Mouse (Mus musculus) neural tube, embryonic 13.5 days (tissue): ENCODE data around the gene Tmem132b. TPM values are rescaled to one million over a fixed set of nuclear protein-coding genes. Genes with fewer than 3 reads are reported as not detected.

ENCODE experiments used
- ATAC-seq: fragments of 200-750 bp; cut with Nextera tagmentation; 2 replicates; pipeline ENCODE4 v1.8.0; 2017; ENCODE audit warnings: low read depth, mild to moderate bottlenecking, moderate TSS enrichment, moderate library complexity
- H3K27ac ChIP-seq: fragments of 300-500 bp; sonication (generic); replicated peaks from 2 replicates; pipeline ENCODE4 v1.5.1; 2015; ENCODE audit warnings: moderate library complexity, mild to moderate bottlenecking, inconsistent platforms
- H3K27me3 ChIP-seq: fragments of 300-500 bp; sonication (generic); 2 replicates; pipeline ENCODE4 v1.6.1; 2015; ENCODE audit warnings: mild to moderate bottlenecking, inconsistent platforms
- H3K36me3 ChIP-seq: fragments of 300-500 bp; sonication (generic); 2 replicates; pipeline ENCODE4 v1.6.1; 2015; ENCODE audit warnings: mild to moderate bottlenecking, inconsistent platforms
- H3K4me1 ChIP-seq: fragments of 300-500 bp; sonication (generic); replicated peaks from 2 replicates; pipeline ENCODE4 v1.6.1; 2015; ENCODE audit warnings: inconsistent platforms
- H3K4me2 ChIP-seq: fragments of 300-500 bp; sonication (generic); 2 replicates; pipeline ENCODE4 v1.6.1; 2015; ENCODE audit warnings: inconsistent platforms, mild to moderate bottlenecking, moderate library complexity
- H3K4me3 ChIP-seq: fragments of 300-500 bp; sonication (generic); 2 replicates; pipeline ENCODE4 v1.5.1; 2015; ENCODE audit warnings: mild to moderate bottlenecking, inconsistent platforms
- H3K9ac ChIP-seq: fragments of 300-500 bp; sonication (generic); 2 replicates; pipeline ENCODE4 v1.6.1; 2015; ENCODE audit warnings: moderate library complexity, mild to moderate bottlenecking, inconsistent platforms
- H3K9me3 ChIP-seq: fragments of 300-500 bp; sonication (generic); 2 replicates; pipeline ENCODE4 v1.6.1; 2016; ENCODE audit warnings: inconsistent platforms
- WGBS: fragments of 180-500 bp; shearing (Covaris S2); methylation state at CpG from one replicate; pipeline ENCODE4 v1.1.7; 2015; 5-methylcytosine and 5-hydroxymethylcytosine counted together
- polyA plus RNA-seq: library from polyadenylated mRNA; unstranded; fragments of >200 nt; fragmentation: Nextera tagmentation; extraction: Ambion mirVana; gene quantifications from 2 replicates; pipeline ENCODE4 v1.2.1, GENCODE M21; 2015

The Tmem132b gene
- polyA plus RNA-seq, 1 experiment from 2014 or later = 3.0 TPM

- H3K36me3 ChIP-seq = peaks cover 28% of the 10 kb centered on the region
- H3K9me3 ChIP-seq = no peaks in the 10 kb centered on the region
- no peaks in the 10 kb centered on the region for H3K27me3 ChIP-seq
- H3K9ac ChIP-seq = no peak overlapping the region
- no peak overlapping the region for H3K4me3 ChIP-seq
- H3K27ac ChIP-seq = no peak overlapping the region
- WGBS = 18% methylated on average over 15 of the region's 15 CpGs
- no peak overlapping the region for H3K4me2 ChIP-seq
- no peak for ATAC-seq
- H3K4me1 ChIP-seq = no peaks in the 10 kb centered on the region; the same call in 1 of the 2 replicates
Observed at GRCm38 (mm10) chr5:125520930-125521590, 10.5 kb upstream of the Tmem132b start.

GRCm38 (mm10) chr5:125523361-125523760 lies 8.2 kb upstream of the Tmem132b start:
- 86% methylated on average over 2 of the region's 2 CpGs for WGBS
- Histone ChIP-seq H3K9ac (no peak overlapping the region), H3K36me3 (peaks cover 7% of the 10 kb centered on the region; the same call in 1 of the 2 replicates), H3K9me3 (0 out of 2 replicates have a peak, but pooled peaks cover 5% of the 10 kb centered on the region), H3K27ac (no peak overlapping the region), H3K27me3 (peaks cover 10% of the 10 kb centered on the region), H3K4me1 (no peaks in the 10 kb centered on the region; the same call in 1 of the 2 replicates), H3K4me3 (no peak overlapping the region), H3K4me2 (no peak overlapping the region)
- no peak for ATAC-seq

- no peak overlapping the region for H3K4me3 ChIP-seq
- no peak overlapping the region for H3K27ac ChIP-seq
- WGBS = 59% methylated on average over 5 of the region's 5 CpGs
- H3K4me2 ChIP-seq = no peak overlapping the region
- H3K9ac ChIP-seq = no peak overlapping the region
- no peaks in the 10 kb centered on the region; the same call in 1 of the 2 replicates for H3K4me1 ChIP-seq
- peaks cover 7% of the 10 kb centered on the region; the same call in 1 of the 2 replicates for H3K36me3 ChIP-seq
- ATAC-seq = no peak
- 0 out of 2 replicates have a peak, but pooled peaks cover 5% of the 10 kb centered on the region for H3K9me3 ChIP-seq
- H3K27me3 ChIP-seq = peaks cover 26% of the 10 kb centered on the region
Observed at GRCm38 (mm10) chr5:125525516-125525915, 6.1 kb upstream of the Tmem132b start.

GRCm38 (mm10) chr5:125526464-125526863 lies 5.1 kb upstream of the Tmem132b start:
- H3K9ac ChIP-seq = no peak overlapping the region
- H3K4me2 ChIP-seq = no peak overlapping the region
- H3K27ac ChIP-seq = no peak overlapping the region
- ATAC-seq = no peak
- 0 out of 2 replicates have a peak, but pooled peaks cover 5% of the 10 kb centered on the region for H3K9me3 ChIP-seq
- H3K4me3 ChIP-seq = no peak overlapping the region
- peaks cover 7% of the 10 kb centered on the region; the same call in 1 of the 2 replicates for H3K36me3 ChIP-seq
- peaks cover 34% of the 10 kb centered on the region for H3K27me3 ChIP-seq
- WGBS = 83% methylated on average over 4 of the region's 4 CpGs
- H3K4me1 ChIP-seq = peaks cover 3% of the 10 kb centered on the region

- ATAC-seq = 0 out of 2 replicates have a peak, but pooled peaks have one; percentile 3
- no peak overlapping the region for H3K4me2 ChIP-seq
- no peaks in the 10 kb centered on the region for H3K36me3 ChIP-seq
- no peak overlapping the region for H3K4me3 ChIP-seq
- H3K4me1 ChIP-seq = peaks cover 24% of the 10 kb centered on the region
- 0 out of 2 replicates have a peak, but pooled peaks cover 5% of the 10 kb centered on the region for H3K9me3 ChIP-seq
- peaks cover 58% of the 10 kb centered on the region for H3K27me3 ChIP-seq
- no peak overlapping the region for H3K9ac ChIP-seq
- 4% methylated on average over 5 of the region's 5 CpGs for WGBS
- no peak overlapping the region for H3K27ac ChIP-seq
Observed at GRCm38 (mm10) chr5:125529109-125529508, 2.5 kb upstream of the Tmem132b start.

GRCm38 (mm10) chr5:125532191-125532544 lies 594 bp downstream of the Tmem132b start:
- no peaks in the 10 kb centered on the region for H3K36me3 ChIP-seq
- WGBS = under 1% methylated on average over 30 of the region's 30 CpGs
- H3K27me3 ChIP-seq = peaks cover 72% of the 10 kb centered on the region
- peak overlapping the region; percentile 59 for H3K4me3 ChIP-seq
- ATAC-seq = peak; percentile 58
- no peaks in the 10 kb centered on the region for H3K9me3 ChIP-seq
- peak overlapping the region; percentile 78 for H3K9ac ChIP-seq
- H3K4me1 ChIP-seq = peaks cover 36% of the 10 kb centered on the region
- H3K4me2 ChIP-seq = peak overlapping the region; percentile 95
- H3K27ac ChIP-seq = peak overlapping the region; percentile 57

GRCm38 (mm10) chr5:125532545-125533224 lies 1.1 kb downstream of the Tmem132b start:
- H3K4me3 ChIP-seq = peak overlapping the region; percentile 59
- H3K27me3 ChIP-seq = peaks cover 69% of the 10 kb centered on the region
- H3K9ac ChIP-seq = peak overlapping the region; percentile 78
- H3K36me3 ChIP-seq = no peaks in the 10 kb centered on the region
- no peaks in the 10 kb centered on the region for H3K9me3 ChIP-seq
- 0 out of 2 replicates have a peak, but pooled peaks have one; percentile 0 for ATAC-seq
- H3K4me1 ChIP-seq = peaks cover 36% of the 10 kb centered on the region
- peak overlapping the region; percentile 95 for H3K4me2 ChIP-seq
- WGBS = 0% methylated on average over 52 of the region's 64 CpGs
- H3K27ac ChIP-seq = peak overlapping the region; percentile 57

- peaks cover 62% of the 10 kb centered on the region for H3K27me3 ChIP-seq
- no peaks in the 10 kb centered on the region for H3K9me3 ChIP-seq
Observed at GRCm38 (mm10) chr5:125533225-125533900, 1.8 kb downstream of the Tmem132b start.

GRCm38 (mm10) chr5:125534168-125534610 lies 2.6 kb downstream of the Tmem132b start:
- Histone ChIP-seq H3K4me1 (peaks cover 36% of the 10 kb centered on the region), H3K9ac (peak overlapping the region; percentile 78), H3K9me3 (no peaks in the 10 kb centered on the region), H3K4me2 (peak overlapping the region; percentile 95), H3K27ac (peak overlapping the region; percentile 9; the same call in 1 of the 2 replicates), H3K4me3 (peak overlapping the region; percentile 59), H3K27me3 (peaks cover 59% of the 10 kb centered on the region), H3K36me3 (no peaks in the 10 kb centered on the region)
- 3% methylated on average over 7 of the region's 7 CpGs for WGBS
- ATAC-seq = no peak

More at GRCm38 (mm10) chr5:125533225-125533900, 1.8 kb downstream of the Tmem132b start:
- Histone ChIP-seq H3K27ac (peak overlapping the region; percentile 57), H3K9ac (peak overlapping the region; percentile 78), H3K4me3 (peak overlapping the region; percentile 59), H3K4me2 (peak overlapping the region; percentile 95), H3K36me3 (no peaks in the 10 kb centered on the region), H3K4me1 (peaks cover 36% of the 10 kb centered on the region)
- WGBS = 2% methylated on average over 24 of the region's 24 CpGs
- no peak for ATAC-seq

- ATAC-seq = peak; percentile 66
- H3K27me3 ChIP-seq = peaks cover 53% of the 10 kb centered on the region
- 2% methylated on average over 26 of the region's 26 CpGs for WGBS
- peaks cover 36% of the 10 kb centered on the region for H3K4me1 ChIP-seq
- H3K36me3 ChIP-seq = no peaks in the 10 kb centered on the region
- H3K9me3 ChIP-seq = no peaks in the 10 kb centered on the region
- H3K9ac ChIP-seq = peak overlapping the region; percentile 78
- peak overlapping the region; percentile 95 for H3K4me2 ChIP-seq
- peak overlapping the region; percentile 59 for H3K4me3 ChIP-seq
- peak overlapping the region; percentile 9; the same call in 1 of the 2 replicates for H3K27ac ChIP-seq
Observed at GRCm38 (mm10) chr5:125534611-125535324, 3.2 kb downstream of the Tmem132b start.

GRCm38 (mm10) chr5:125545090-125545489 lies 13.5 kb downstream of the Tmem132b start:
- Histone ChIP-seq H3K9me3 (no peaks in the 10 kb centered on the region), H3K4me1 (peaks cover 20% of the 10 kb centered on the region), H3K36me3 (no peaks in the 10 kb centered on the region), H3K27me3 (0 out of 2 replicates have a peak, but pooled peaks cover 2% of the 10 kb centered on the region), H3K4me3 (no peak overlapping the region), H3K27ac (no peak overlapping the region), H3K9ac (no peak overlapping the region), H3K4me2 (no peak overlapping the region)
- WGBS = 90% methylated on average over 2 of the region's 2 CpGs
- no peak for ATAC-seq
